13 mouse cellular contexts compared by ENCODE assay signal in the genomic region with DNA sequence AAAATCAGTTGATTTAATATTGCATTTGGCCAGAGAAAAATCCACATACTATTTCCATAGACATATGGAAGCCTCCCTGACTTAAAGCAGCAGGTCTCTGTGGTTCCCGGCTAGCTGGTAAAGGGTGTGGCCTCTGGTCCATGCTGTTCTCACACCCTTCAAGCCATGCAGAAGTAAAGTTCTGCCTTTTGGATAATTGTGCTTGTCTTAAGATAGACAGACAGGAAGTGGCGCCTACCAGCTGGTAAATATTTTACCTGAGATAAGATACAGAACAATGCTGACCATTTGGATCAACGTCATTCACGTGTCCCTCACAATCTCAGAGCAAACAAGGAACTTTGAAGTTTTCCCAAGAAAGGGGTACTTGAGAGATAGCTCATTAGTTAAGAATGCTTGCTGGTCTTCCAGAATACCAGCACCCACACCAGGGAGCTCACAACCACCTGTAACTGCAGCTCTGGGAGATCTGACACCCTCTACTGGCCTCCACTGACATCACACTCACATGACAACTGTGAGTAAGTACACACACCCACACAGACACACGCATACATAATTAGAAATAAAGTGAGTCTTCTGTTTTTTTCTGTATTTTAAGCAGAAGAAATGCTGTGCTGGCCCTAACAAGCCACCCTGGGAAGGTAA. TPM values are rescaled to one million over a fixed set of nuclear protein-coding genes. Genes with fewer than 3 reads are reported as not detected.
"Had no signal": no experiment of that assay in that cellular context is flagged by ENCODE, and none has a peak within 500 bp of the region (broad histone marks: within the 10 kb centered on the region; RNA-seq: fewer than 3 reads in every experiment).

No protein-coding gene starts in this region.

- H3K9ac ChIP-seq: liver, embryonic 12.5 days; lung, embryonic 14.5 days; midbrain, embryonic 12.5 days; neural tube, embryonic 15.5 days had no signal

- H3K36me3 ChIP-seq: limb, embryonic 10.5 days; liver, embryonic 12.5 days; midbrain, embryonic 12.5 days had no signal

- H3K4me2 ChIP-seq: liver, embryonic 12.5 days; lung, embryonic 14.5 days; midbrain, embryonic 12.5 days; neural tube, embryonic 15.5 days had no signal

- ATAC-seq: liver, embryonic 12.5 days had no signal

- H3K27ac ChIP-seq: left cerebral cortex, adult 2 months; limb, embryonic 10.5 days; liver, embryonic 12.5 days; midbrain, embryonic 12.5 days; neural tube, embryonic 15.5 days had no signal

- H3K9me3 ChIP-seq: neural tube, embryonic 15.5 days had no signal

- H3K4me1 ChIP-seq: limb, embryonic 10.5 days; liver, embryonic 12.5 days; midbrain, embryonic 12.5 days had no signal

- DNase-seq: kidney, adult 18-20 months; kidney, postnatal 14 days; lung, embryonic 14.5 days; lung, postnatal 10 days; right cerebral cortex, adult 18-20 months; right cerebral cortex, postnatal 25 days had no signal

- H3K4me3 ChIP-seq: left cerebral cortex, adult 2 months; limb, embryonic 10.5 days; liver, embryonic 12.5 days; midbrain, embryonic 12.5 days; neural tube, embryonic 15.5 days had no signal

- H3K27me3 ChIP-seq: liver, embryonic 12.5 days; midbrain, embryonic 12.5 days; neural tube, embryonic 15.5 days had no signal

RNA-seq across cellular contexts. Expression of gene Stk32b, which starts 7.6 kb away (rescaled TPM):
- polyA plus RNA-seq: small intestine, adult 2 months had no signal

RNA-seq across cellular contexts. Expression of gene Cytl1, which starts 25.9 kb away (rescaled TPM):
- polyA plus RNA-seq: liver, embryonic 12.5 days; liver, embryonic 16.5 days had no signal
